Mouse (Mus musculus): ENCODE measurements around the gene Ablim1.

Ablim1 gene

DNA sequence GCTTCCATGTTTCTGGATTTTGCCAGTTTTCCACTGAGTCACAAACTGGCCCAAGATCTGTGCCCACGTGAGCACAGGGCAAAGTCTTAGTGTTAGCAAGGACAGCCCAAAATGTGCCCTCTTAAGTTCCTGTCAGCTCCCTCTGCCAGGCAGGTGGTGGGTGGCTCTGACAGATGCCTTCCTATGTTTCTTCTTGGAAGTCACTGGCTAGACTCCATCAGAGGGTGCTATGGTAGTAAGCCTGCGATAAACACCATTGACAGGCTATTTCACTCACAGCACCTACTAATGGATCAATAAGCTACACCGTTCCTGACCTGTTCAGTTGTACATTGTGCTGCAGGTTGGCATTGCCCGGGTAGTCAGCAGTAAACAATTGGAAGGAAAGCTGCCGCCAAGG is 147.0 kb downstream of the Ablim1 start:
- TF ChIP-seq GATA4 (IDR thresholded peaks at IDR 0.05; ENCODE audit: insufficient replicate concordance, low read length): no peak

DNA sequence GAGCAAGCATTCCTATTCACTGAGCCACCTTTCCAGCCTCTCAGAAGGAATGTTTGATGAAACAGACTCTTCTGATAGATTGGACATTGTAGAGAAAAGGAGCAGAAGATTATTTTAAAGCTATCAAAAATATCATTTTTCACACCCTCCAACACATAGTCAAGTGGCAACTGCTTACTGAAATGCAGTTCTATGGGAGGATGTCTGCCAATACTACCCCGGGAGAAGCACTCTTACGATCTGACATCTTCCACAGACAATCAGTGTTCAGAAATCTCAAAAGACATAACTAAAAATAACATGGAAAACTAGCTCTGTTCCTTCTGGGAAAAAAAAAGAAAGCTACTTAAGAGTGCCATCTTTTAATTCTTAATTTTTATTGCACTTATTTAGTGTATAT is 149.8 kb downstream of the Ablim1 start:
- no peak for TF ChIP-seq GATA4 (IDR thresholded peaks at IDR 0.05; ENCODE audit: insufficient replicate concordance, low read length)

- no peak for TF ChIP-seq GATA4 (IDR thresholded peaks at IDR 0.05; ENCODE audit: insufficient replicate concordance, low read length)
Observed at GRCm38 (mm10) chr19:57163315-57163714, 151.4 kb downstream of the Ablim1 start.

DNA sequence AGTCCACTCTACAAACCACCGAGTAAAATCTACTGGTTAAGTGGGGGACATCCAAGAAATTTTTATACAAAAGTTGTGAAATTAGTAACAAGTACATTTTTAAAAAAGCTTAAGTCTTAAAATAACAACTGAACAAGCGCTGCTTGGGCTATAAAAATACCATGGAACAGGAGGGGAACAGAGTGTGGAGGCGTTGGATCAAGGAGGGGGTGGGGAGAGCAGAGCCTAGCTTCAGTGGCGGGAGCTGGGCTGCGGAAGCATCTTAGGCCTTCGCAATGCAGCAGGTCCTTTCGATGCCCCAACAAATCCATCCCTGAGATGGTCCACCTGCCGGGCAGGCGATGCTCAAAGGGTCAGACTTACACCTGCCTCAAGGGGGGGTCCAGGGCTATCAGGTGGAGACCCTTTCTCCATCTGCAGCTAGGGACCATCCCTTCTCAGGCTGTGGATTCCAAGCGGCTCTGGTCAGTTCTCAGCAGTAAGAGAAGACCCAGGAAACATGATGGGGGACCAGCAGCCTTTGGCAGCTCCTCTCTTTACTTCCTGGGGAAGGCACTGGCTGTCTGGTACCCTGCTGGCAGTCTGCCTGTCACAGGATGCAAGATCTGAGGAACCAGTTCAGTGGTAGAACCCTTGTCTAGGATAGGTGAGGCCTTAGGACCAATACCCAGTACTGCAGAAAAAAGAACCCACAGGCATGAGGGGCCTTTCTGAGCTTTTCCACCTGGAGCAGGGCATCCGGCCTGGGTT is 152.6 kb downstream of the Ablim1 start:
- no peak for TF ChIP-seq GATA4 (IDR thresholded peaks at IDR 0.05; ENCODE audit: insufficient replicate concordance, low read length)

- no peak for TF ChIP-seq GATA4 (IDR thresholded peaks at IDR 0.05; ENCODE audit: insufficient replicate concordance, low read length)
Observed at GRCm38 (mm10) chr19:57161010-57161660, 153.6 kb downstream of the Ablim1 start.

- TF ChIP-seq GATA4 (IDR thresholded peaks at IDR 0.05; ENCODE audit: insufficient replicate concordance, low read length): no peak
Observed at GRCm38 (mm10) chr19:57157731-57158343, 156.9 kb downstream of the Ablim1 start.

- no peak for TF ChIP-seq GATA4 (IDR thresholded peaks at IDR 0.05; ENCODE audit: insufficient replicate concordance, low read length)
Observed at GRCm38 (mm10) chr19:57155121-57155884, 159.4 kb downstream of the Ablim1 start.

DNA sequence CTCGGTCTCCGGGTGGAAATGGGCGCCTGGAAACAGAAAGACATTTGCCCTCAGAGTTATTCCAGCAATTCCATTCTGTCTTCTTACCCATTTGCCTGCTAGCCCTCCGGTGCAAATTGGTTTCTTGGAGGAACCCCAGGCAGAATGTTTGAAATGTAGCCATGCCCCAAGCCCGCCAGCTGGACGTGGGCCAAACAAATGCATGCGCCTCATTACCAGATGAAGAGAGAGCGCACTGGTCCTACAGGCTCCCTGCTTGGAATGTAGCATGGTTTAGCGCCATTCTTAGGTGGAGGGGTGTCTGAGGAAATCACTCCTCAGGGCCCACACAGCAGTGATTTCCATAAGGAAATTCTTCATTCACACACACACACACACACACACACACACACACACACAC is 162.4 kb downstream of the Ablim1 start:
- TF ChIP-seq GATA4 (IDR thresholded peaks at IDR 0.05; ENCODE audit: insufficient replicate concordance, low read length): no peak

GRCm38 (mm10) chr19:57151504-57151903 is 163.2 kb downstream of the Ablim1 start:
- no peak for TF ChIP-seq GATA4 (IDR thresholded peaks at IDR 0.05; ENCODE audit: insufficient replicate concordance, low read length)

GRCm38 (mm10) chr19:57150275-57150674 is 164.4 kb downstream of the Ablim1 start:
- TF ChIP-seq GATA4 (IDR thresholded peaks at IDR 0.05; ENCODE audit: insufficient replicate concordance, low read length): no peak

DNA sequence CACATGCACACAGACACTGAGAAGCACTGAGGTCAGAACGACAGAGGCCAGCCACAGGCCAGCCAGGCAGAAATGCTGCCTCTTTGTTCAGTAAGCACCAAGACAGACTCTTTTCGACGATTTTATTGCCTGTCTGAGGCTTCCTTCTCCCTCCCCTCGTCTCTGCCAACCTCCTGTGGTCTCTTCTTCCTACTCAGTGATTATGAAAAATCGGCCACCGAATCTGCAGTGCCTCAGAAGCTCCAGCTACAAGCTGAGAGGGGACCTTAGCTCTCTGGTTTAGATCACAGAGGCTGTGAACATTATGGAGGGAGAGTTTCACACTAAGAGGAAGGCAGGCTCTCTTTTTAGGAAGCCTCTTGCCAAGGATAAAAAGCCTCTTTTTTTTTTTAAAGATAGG is 167.0 kb downstream of the Ablim1 start:
- TF ChIP-seq GATA4 (IDR thresholded peaks at IDR 0.05; ENCODE audit: insufficient replicate concordance, low read length): no peak

DNA sequence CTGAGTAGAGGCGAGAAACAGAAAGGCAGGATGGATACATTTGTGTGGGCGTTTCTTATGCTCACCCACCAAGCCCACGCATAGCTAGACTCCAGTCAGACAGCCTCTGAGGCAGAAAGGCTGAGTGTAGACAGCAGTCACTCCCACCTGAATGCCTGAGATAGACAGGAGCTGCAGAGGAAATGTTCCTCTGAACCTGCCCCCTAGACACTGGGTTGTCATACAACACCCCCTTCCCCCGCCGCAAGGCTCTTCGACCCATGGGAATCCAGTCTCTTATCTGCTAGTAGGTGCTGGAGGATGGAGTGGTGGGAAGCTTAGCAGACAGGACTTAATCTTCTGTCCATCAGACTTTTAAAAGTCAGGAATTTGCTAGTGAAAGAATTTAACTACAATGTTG is 167.8 kb downstream of the Ablim1 start:
- TF ChIP-seq GATA4 (IDR thresholded peaks at IDR 0.05; ENCODE audit: insufficient replicate concordance, low read length): no peak

GRCm38 (mm10) chr19:57143646-57144045 is 171.1 kb downstream of the Ablim1 start:
- no peak for TF ChIP-seq GATA4 (IDR thresholded peaks at IDR 0.05; ENCODE audit: insufficient replicate concordance, low read length)

DNA sequence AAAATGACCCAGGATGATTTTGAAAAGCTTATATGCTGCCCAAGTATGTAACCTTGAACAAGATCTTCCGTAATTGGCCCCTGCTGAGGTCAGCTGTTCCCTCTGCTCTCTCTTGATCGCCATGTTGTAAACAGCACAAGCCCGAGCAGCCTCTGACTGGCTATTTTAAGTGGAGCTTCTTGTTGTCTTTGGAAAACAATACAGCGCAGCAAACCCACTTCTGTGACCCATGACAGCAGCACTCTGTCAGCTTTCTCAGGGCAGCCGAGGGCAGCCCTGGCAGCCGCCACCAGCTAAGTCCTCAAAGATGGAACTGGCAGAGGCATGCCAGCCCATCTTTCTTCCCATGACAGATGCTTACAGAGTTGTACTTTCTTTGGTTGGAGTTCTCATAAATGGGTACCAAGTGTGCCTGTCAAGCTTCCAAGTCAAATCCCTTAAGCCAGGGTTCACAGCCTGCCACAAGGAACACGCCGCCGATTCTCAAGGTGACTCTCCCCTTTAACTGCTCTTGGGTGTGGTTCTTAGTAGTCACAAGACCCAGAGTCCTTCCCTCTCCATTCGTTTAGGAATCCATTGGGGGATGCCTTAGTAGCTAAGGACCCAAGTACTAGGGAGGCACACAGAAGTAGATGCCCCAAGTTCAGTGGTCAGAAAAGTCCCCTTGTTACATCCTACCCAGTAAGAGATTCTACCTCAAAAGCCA is 172.8 kb downstream of the Ablim1 start:
- TF ChIP-seq GATA4 (IDR thresholded peaks at IDR 0.05; ENCODE audit: insufficient replicate concordance, low read length): no peak

- TF ChIP-seq GATA4 (IDR thresholded peaks at IDR 0.05; ENCODE audit: insufficient replicate concordance, low read length): no peak
Observed at GRCm38 (mm10) chr19:57140874-57141273, 173.8 kb downstream of the Ablim1 start.
